Mouse (Mus musculus) G1E (cell line): ENCODE data around the gene Zfp423. TPM values are rescaled to one million over a fixed set of nuclear protein-coding genes. Genes with fewer than 3 reads are reported as not detected.

Source experiments
- ATAC-seq: 2 replicates; pipeline ENCODE4 v1.8.0; 2016; ENCODE audit warnings: mild to moderate bottlenecking; ENCODE audit not compliant: insufficient number of reproducible peaks, poor library complexity, low FRiP score, severe bottlenecking; ENCODE audit errors: extremely low read depth
- DNase-seq: peaks from one replicate; pipeline ENCODE4 v3.0.0; 2012; ENCODE audit warnings: low spot score
- H3K27me3 ChIP-seq: 2 replicates; pipeline ENCODE4 v1.6.1; 2012; ENCODE audit warnings: mild to moderate bottlenecking, low read length, inconsistent platforms; ENCODE audit not compliant: insufficient read depth
- H3K36me3 ChIP-seq: replicated peaks from 2 replicates; pipeline ENCODE3; 2012; ENCODE audit warnings: mild to moderate bottlenecking, inconsistent platforms
- H3K4me1 ChIP-seq: 2 replicates; pipeline ENCODE4 v1.6.1; 2012; ENCODE audit warnings: low read depth, low read length, inconsistent platforms, mixed read lengths; ENCODE audit not compliant: insufficient read depth
- H3K4me3 ChIP-seq: 2 replicates; pipeline ENCODE4 v1.5.1; 2012; ENCODE audit warnings: low read depth, mild to moderate bottlenecking, inconsistent platforms, low read length, moderate library complexity, mixed read lengths
- H3K9me3 ChIP-seq: replicated peaks from 2 replicates; pipeline ENCODE4 v1.6.1; 2012; ENCODE audit warnings: inconsistent platforms
- CTCF ChIP-seq: IDR thresholded peaks from 2 replicates; pipeline ENCODE4 v1.5.1; 2012; ENCODE audit warnings: low read depth, low read length, inconsistent platforms, mixed read lengths
- GATA1 ChIP-seq: IDR thresholded peaks from 2 replicates; pipeline ENCODE4 v1.6.1; 2012; ENCODE audit warnings: borderline replicate concordance, low read length, inconsistent platforms, mixed read lengths
- GATA2 ChIP-seq: IDR thresholded peaks from 2 replicates; pipeline ENCODE4 v1.6.1; 2012; ENCODE audit warnings: low read depth, low read length, inconsistent platforms, borderline replicate concordance
- POLR2AphosphoS5 ChIP-seq: IDR thresholded peaks from 2 replicates; pipeline ENCODE4 v1.6.1; 2012; ENCODE audit warnings: low read depth, low read length, inconsistent platforms; ENCODE audit not compliant: insufficient replicate concordance
- TAL1 ChIP-seq: conservative IDR thresholded peaks from 2 replicates; pipeline ENCODE4 v1.6.1; 2012; ENCODE audit warnings: low read depth, low read length, inconsistent platforms, mixed read lengths
- polyA plus RNA-seq: library from polyadenylated mRNA; stranded (reverse); fragments of >175 nt; gene quantifications from 2 replicates; pipeline ENCODE4 v1.2.3, GENCODE M21; 2012
- total RNA-seq, 2 experiments: library from RNA; stranded (forward) in 1 of 2; stranded (reverse) in 1 of 2; fragments of 200-1000 nt in 1 of 2; fragments of >200 nt in 1 of 2; fragmentation: Nextera tagmentation in 1 of 2; gene quantifications; 2 replicates each; pipeline ENCODE4 v1.2.3; 2014 to 2017

Gene Zfp423
- total and polyA plus RNA-seq, 3 experiments: not detected

DNA sequence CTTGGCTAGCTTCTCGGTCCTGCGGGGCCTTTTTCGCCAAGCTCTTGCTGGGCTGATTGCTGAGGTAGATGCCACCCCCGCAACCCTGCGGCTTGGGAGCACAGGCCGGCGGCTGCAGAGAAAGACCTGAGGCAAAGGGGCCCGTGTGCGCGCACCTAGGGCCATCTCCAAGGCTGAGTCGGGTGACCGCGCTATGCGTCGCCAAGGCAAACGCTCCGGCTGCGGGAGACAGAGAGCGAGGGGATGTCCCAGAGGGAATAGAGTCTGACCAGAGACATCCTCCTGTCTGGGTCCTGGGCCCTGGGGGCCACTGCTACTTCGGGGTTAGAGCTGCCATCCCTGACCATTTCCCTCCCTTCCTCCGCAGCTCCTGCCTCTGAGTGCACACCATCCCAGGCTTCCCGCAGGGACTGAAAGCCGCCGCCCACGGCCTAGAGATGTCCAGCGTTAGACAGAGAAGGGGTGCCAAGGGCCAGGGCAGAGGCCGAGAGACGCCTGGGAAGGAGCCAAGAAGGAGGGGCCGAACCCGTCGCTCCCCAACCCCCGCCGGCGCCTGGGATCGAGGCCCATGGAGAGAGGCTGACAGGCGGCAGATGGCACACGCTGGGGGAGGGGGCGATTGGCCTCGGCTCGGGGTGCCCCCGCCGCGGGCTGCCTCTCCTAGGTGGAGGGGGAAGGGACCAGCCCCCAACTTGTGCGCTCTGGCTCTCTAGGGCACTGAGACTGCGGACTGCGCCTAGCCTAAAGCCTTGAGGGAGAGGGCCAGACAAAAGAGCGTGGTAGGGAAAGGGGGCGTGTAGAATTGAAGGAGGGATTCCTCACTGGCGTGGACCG lies 2.5 kb upstream of the Zfp423 start:
- no peaks in the 10 kb centered on the region for H3K4me1 ChIP-seq
- no peaks in the 10 kb centered on the region for H3K36me3 ChIP-seq
- no peak overlapping the region; the same call in 1 of the 2 replicates for H3K4me3 ChIP-seq
- peaks cover 76% of the 10 kb centered on the region for H3K9me3 ChIP-seq
- no peak for DNase-seq
- H3K27me3 ChIP-seq: no peaks in the 10 kb centered on the region; the same call in 1 of the 2 replicates
- TF ChIP-seq POLR2AphosphoS5: no peak
- no peak for TF ChIP-seq GATA2
- TF ChIP-seq GATA1: no peak
- TF ChIP-seq TAL1: no peak
- TF ChIP-seq CTCF: no peak
- no peak for ATAC-seq

DNA sequence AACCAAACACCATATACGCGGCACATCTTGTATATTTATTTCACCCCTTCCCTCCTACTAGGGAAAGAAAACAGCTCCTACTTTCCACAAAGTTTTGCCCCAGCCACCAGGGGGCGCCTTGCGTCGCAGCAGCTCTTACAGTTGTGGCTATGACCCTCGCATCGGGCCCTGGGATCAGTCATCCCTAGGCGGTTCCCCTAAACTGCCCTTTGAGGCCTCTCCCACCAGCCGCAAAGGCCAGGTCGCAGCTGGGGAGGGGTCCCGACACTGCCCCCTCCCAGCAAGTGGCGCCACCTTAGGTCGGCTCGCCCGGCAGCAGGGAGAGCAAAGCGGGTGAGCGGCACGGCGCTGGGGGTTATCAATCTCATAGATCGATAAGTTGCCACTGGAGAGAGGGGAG lies 1.7 kb upstream of the Zfp423 start:
- Histone ChIP-seq H3K4me1 (no peaks in the 10 kb centered on the region), H3K27me3 (no peaks in the 10 kb centered on the region; the same call in 1 of the 2 replicates), H3K4me3 (no peak overlapping the region), H3K9me3 (peaks cover 77% of the 10 kb centered on the region), H3K36me3 (no peaks in the 10 kb centered on the region)
- ATAC-seq (no peak), DNase-seq (no peak)
- TF ChIP-seq TAL1: no peak
- no peak for TF ChIP-seq CTCF
- no peak for TF ChIP-seq GATA2
- TF ChIP-seq GATA1: no peak
- TF ChIP-seq POLR2AphosphoS5: no peak

- Histone ChIP-seq H3K27me3 (no peaks in the 10 kb centered on the region; the same call in 1 of the 2 replicates), H3K4me3 (no peak overlapping the region; the same call in 1 of the 2 replicates), H3K4me1 (no peaks in the 10 kb centered on the region), H3K36me3 (no peaks in the 10 kb centered on the region), H3K9me3 (peaks cover 75% of the 10 kb centered on the region)
- ATAC-seq: no peak
- no peak for DNase-seq
- TF ChIP-seq TAL1 (no peak), GATA2 (no peak), POLR2AphosphoS5 (no peak), CTCF (no peak), GATA1 (no peak)
Observed at GRCm38 (mm10) chr8:87960061-87960749, 810 bp upstream of the Zfp423 start.

- Histone ChIP-seq H3K4me1 (no peaks in the 10 kb centered on the region), H3K36me3 (no peaks in the 10 kb centered on the region), H3K27me3 (no peaks in the 10 kb centered on the region; the same call in 1 of the 2 replicates), H3K9me3 (peaks cover 72% of the 10 kb centered on the region), H3K4me3 (no peak overlapping the region; the same call in 1 of the 2 replicates)
- DNase-seq: no peak
- no peak for ATAC-seq
- no peak for TF ChIP-seq POLR2AphosphoS5
- TF ChIP-seq TAL1: no peak
- TF ChIP-seq GATA1: no peak
- TF ChIP-seq GATA2: no peak
- no peak for TF ChIP-seq CTCF
Observed at GRCm38 (mm10) chr8:87958451-87959319, 710 bp downstream of the Zfp423 start.

GRCm38 (mm10) chr8:87957871-87958450 lies 1.4 kb downstream of the Zfp423 start:
- H3K27me3 ChIP-seq: no peaks in the 10 kb centered on the region; the same call in 1 of the 2 replicates
- ATAC-seq: no peak
- DNase-seq: no peak
- no peaks in the 10 kb centered on the region for H3K36me3 ChIP-seq
- no peak overlapping the region; the same call in 1 of the 2 replicates for H3K4me3 ChIP-seq
- H3K9me3 ChIP-seq: peaks cover 67% of the 10 kb centered on the region
- no peak for TF ChIP-seq GATA1
- TF ChIP-seq POLR2AphosphoS5: no peak
- H3K4me1 ChIP-seq: no peaks in the 10 kb centered on the region
